Mouse (Mus musculus): ENCODE data around the gene Sorl1. TPM values are rescaled to one million over a fixed set of nuclear protein-coding genes. Genes with fewer than 3 reads are reported as not detected.
A peak's percentile ranks its signal among the peaks of the same experiment; 100 is the strongest.

Gene Sorl1
- polyA plus RNA-seq, 2 experiments: 1.1 to 1.4 TPM

DNA sequence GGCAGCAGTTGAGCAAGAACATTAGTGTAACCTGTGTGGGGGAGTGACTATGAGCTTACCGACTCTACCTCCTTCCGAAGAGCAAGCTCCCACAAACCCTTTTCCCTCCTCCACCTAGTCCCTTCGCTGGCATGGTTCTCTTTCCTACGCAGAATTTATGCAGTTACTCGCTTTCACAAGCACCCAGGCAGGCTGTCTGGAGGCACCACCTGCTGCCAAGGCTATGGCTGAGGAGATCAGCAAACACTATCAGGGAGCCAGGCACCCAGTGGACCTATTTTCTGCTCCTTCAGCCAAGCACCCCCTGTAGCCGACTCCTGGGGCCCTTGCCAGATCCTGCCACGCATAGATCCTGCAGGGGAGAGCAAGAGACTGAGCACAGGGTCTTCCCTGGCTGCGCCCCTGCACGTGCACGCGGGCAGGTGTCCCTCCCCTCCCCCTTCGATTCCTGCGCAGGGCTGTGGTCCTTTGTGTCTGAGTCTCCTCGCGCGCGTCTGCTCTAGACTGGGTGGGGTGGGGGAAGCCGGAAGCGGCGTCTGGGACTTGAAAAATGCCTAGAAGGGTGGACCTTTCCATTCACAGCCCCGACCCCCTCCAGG lies 188.6 kb downstream of the Sorl1 start:
- Histone ChIP-seq H3K9me3 (ENCODE audit: control insufficient read depth, low read length) (no peaks in the 10 kb centered on the region), H3K27ac (no peak overlapping the region), H3K27me3 (ENCODE audit: control insufficient read depth, insufficient read depth, low read length) (no peaks in the 10 kb centered on the region), H3K4me1 (replicated peaks; ENCODE audit: control insufficient read depth in 2 of 2, insufficient read depth in 2 of 2, low read length in 1 of 2) (0 out of 4 replicates have a peak, but pooled peaks cover 0 to 2% of the 10 kb centered on the region in 2 experiments), H3K36me3 (replicated peaks; ENCODE audit: control insufficient read depth, insufficient read depth, low read depth) (no peaks in the 10 kb centered on the region), H3K9ac (replicated peaks) (no peak overlapping the region), H3K4me2 (ENCODE audit: low read depth) (peak overlapping the region; percentile 39), H3K4me3 (ENCODE audit: insufficient read depth in 1 of 2, low read depth in 2 of 2, low read length in 2 of 2) (0 out of 4 replicates have a peak overlapping the region, but pooled peaks of 1 of the 2 experiments have one; percentile 2)
- ATAC-seq (ENCODE audit: insufficient read depth) (no peak), DNase-seq (ENCODE audit: low read depth in 3 of 3, low spot score in 3 of 3) (no peak)
- TF ChIP-seq EP300 (IDR thresholded peaks at IDR 0.05; ENCODE audit: low read depth) (no peak), CTCF (IDR thresholded peaks at IDR 0.05; ENCODE audit: low read depth) (no peak)
- 3% methylated on average over 21 of the region's 21 CpGs for WGBS (ENCODE audit: insufficient replicate concordance)

DNA sequence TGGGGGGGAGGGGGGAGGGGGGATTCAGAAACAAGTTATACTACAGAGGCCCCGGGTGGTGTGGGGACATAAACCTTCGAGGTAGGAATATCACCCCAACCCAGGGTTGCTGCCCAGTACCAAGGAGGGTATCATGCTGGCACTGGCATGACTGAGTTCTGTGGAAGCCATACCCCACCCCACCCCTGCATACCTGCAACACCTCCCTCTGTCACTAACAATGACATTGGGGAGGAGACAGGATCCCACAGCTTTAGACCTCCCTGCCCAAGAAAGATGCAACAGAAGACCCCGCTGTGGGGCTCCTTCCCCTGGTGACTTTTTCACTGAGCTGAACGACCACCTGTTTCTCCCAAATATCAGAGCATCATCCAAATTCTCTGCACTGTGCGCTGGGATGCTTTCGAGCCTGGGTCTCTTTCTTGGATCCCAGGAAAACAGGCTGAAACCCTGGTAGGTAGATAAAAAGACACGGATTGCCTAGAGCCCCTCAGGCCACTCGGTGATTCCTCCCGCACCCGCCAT lies 189.2 kb downstream of the Sorl1 start:
- no peaks in the 10 kb centered on the region for H3K27me3 ChIP-seq (ENCODE audit: control insufficient read depth, insufficient read depth, low read length)
- DNase-seq (ENCODE audit: low read depth in 3 of 3, low spot score in 3 of 3) (no peak), ATAC-seq (ENCODE audit: insufficient read depth) (no peak)
- 15% methylated on average over 10 of the region's 10 CpGs for WGBS (ENCODE audit: insufficient replicate concordance)
- H3K4me1 ChIP-seq (replicated peaks; ENCODE audit: control insufficient read depth in 2 of 2, insufficient read depth in 2 of 2, low read length in 1 of 2): 0 out of 4 replicates have a peak, but pooled peaks cover 0 to 2% of the 10 kb centered on the region in 2 experiments
- H3K27ac ChIP-seq: no peak overlapping the region
- H3K4me3 ChIP-seq (ENCODE audit: insufficient read depth in 1 of 2, low read depth in 2 of 2, low read length in 2 of 2): no peak overlapping the region
- TF ChIP-seq EP300 (IDR thresholded peaks at IDR 0.05; ENCODE audit: low read depth) (no peak), CTCF (IDR thresholded peaks at IDR 0.05; ENCODE audit: low read depth) (no peak)
- no peaks in the 10 kb centered on the region for H3K36me3 ChIP-seq (replicated peaks; ENCODE audit: control insufficient read depth, insufficient read depth, low read depth)
- 0 out of 2 replicates have a peak overlapping the region, but pooled peaks have one; percentile 39 for H3K4me2 ChIP-seq (ENCODE audit: low read depth)
- H3K9ac ChIP-seq (replicated peaks): no peak overlapping the region
- H3K9me3 ChIP-seq (ENCODE audit: control insufficient read depth, low read length): no peaks in the 10 kb centered on the region

DNA sequence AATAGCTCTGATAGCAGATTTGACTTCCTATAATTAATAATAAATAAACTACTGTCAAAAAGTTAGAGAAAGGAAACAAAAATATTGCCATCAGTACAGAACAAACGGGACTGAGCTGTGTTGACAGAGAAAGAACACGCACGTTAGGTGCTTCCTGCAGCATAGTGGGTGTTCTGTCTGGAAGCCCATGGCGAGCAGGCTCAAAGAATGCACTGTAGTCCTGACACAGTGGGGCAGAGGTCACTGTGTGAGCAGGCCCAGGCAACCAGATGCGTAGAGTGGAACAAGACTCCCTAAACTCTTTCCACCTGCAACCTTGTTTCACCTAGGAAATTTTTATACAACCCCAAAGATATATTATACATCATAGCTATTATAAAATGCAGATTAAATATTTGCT lies 194.1 kb downstream of the Sorl1 start:
- no peaks in the 10 kb centered on the region for H3K27me3 ChIP-seq (ENCODE audit: control insufficient read depth, insufficient read depth, low read length)
- DNase-seq (ENCODE audit: low read depth in 3 of 3, low spot score in 3 of 3): no peak
- no peak overlapping the region for H3K4me3 ChIP-seq (ENCODE audit: insufficient read depth in 1 of 2, low read depth in 2 of 2, low read length in 2 of 2)
- no peaks in the 10 kb centered on the region for H3K36me3 ChIP-seq (replicated peaks; ENCODE audit: control insufficient read depth, insufficient read depth, low read depth)
- no peak overlapping the region for H3K9ac ChIP-seq (replicated peaks)
- H3K4me1 ChIP-seq (replicated peaks; ENCODE audit: control insufficient read depth in 2 of 2, insufficient read depth in 2 of 2, low read length in 1 of 2): no peaks in the 10 kb centered on the region
- ATAC-seq (ENCODE audit: insufficient read depth): no peak
- H3K27ac ChIP-seq: no peak overlapping the region
- TF ChIP-seq EP300 (IDR thresholded peaks at IDR 0.05; ENCODE audit: low read depth) (no peak), CTCF (IDR thresholded peaks at IDR 0.05; ENCODE audit: low read depth) (no peak)
- H3K9me3 ChIP-seq (ENCODE audit: control insufficient read depth, low read length): no peaks in the 10 kb centered on the region
- 66% methylated on average over 5 of the region's 5 CpGs for WGBS (ENCODE audit: insufficient replicate concordance)
- H3K4me2 ChIP-seq (ENCODE audit: low read depth): no peak overlapping the region

DNA sequence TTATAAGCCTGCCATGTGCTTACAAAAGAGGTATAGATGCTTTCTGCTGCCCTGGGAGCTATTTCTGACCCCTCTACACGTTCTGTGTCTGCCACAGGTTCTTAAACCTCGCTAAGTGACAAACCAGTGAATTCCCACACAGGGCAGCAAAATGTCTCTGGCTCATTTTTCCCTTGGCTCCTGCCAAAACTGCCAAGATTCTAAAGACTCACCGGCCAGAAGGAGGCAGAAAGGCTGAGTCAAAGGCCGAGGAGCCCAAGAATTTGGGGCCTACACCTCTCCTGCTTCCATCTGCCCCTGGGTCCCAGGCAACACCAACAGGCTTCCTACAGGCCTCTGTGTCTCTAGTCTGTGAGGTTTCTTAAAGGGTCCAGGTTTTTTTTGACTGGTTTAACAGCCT lies 198.4 kb downstream of the Sorl1 start:
- no peak overlapping the region for H3K9ac ChIP-seq (replicated peaks)
- no peak for TF ChIP-seq CTCF (IDR thresholded peaks at IDR 0.05; ENCODE audit: low read depth)
- TF ChIP-seq EP300 (IDR thresholded peaks at IDR 0.05; ENCODE audit: low read depth): no peak
- ATAC-seq (ENCODE audit: insufficient read depth) (no peak), DNase-seq (ENCODE audit: low read depth in 3 of 3, low spot score in 3 of 3) (no peak)
- WGBS (ENCODE audit: insufficient replicate concordance): 38% methylated on average over 4 of the region's 4 CpGs
- H3K27ac ChIP-seq: no peak overlapping the region
- no peaks in the 10 kb centered on the region for H3K27me3 ChIP-seq (ENCODE audit: control insufficient read depth, insufficient read depth, low read length)
- no peak overlapping the region for H3K4me2 ChIP-seq (ENCODE audit: low read depth)
- H3K4me1 ChIP-seq (replicated peaks; ENCODE audit: control insufficient read depth in 2 of 2, insufficient read depth in 2 of 2, low read length in 1 of 2): no peaks in the 10 kb centered on the region
- no peaks in the 10 kb centered on the region for H3K9me3 ChIP-seq (ENCODE audit: control insufficient read depth, low read length)
- no peaks in the 10 kb centered on the region for H3K36me3 ChIP-seq (replicated peaks; ENCODE audit: control insufficient read depth, insufficient read depth, low read depth)
- no peak overlapping the region for H3K4me3 ChIP-seq (ENCODE audit: insufficient read depth in 1 of 2, low read depth in 2 of 2, low read length in 2 of 2)

DNA sequence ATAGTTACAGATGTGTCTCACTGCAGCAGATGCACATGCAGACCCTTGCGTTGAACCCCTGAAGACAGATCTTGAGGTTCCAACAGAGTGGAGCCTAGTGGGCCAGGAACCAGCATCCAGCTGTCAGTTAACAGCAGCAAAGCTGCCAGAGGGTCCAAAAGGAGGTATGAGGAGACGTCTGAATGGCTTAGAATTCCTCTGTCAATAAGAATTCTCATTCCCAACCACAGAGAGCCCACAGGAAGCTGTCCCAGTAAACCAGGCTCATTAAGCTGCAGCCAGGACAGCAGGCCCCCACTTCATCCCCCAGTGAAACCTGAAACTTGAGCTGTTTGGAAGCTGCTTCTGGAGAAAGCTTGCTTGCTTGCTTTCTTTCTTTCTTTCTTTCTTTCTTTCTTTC lies 200.0 kb downstream of the Sorl1 start:
- Histone ChIP-seq H3K9me3 (ENCODE audit: control insufficient read depth, low read length) (no peaks in the 10 kb centered on the region), H3K4me2 (ENCODE audit: low read depth) (no peak overlapping the region), H3K27me3 (ENCODE audit: control insufficient read depth, insufficient read depth, low read length) (no peaks in the 10 kb centered on the region), H3K27ac (no peak overlapping the region), H3K4me1 (replicated peaks; ENCODE audit: control insufficient read depth in 2 of 2, insufficient read depth in 2 of 2, low read length in 1 of 2) (no peaks in the 10 kb centered on the region), H3K4me3 (ENCODE audit: insufficient read depth in 1 of 2, low read depth in 2 of 2, low read length in 2 of 2) (no peak overlapping the region), H3K36me3 (replicated peaks; ENCODE audit: control insufficient read depth, insufficient read depth, low read depth) (no peaks in the 10 kb centered on the region), H3K9ac (replicated peaks) (no peak overlapping the region)
- DNase-seq (ENCODE audit: low read depth in 3 of 3, low spot score in 3 of 3) (no peak), ATAC-seq (ENCODE audit: insufficient read depth) (no peak)
- no peak for TF ChIP-seq CTCF (IDR thresholded peaks at IDR 0.05; ENCODE audit: low read depth)
- 31% methylated on average over 2 of the region's 2 CpGs for WGBS (ENCODE audit: insufficient replicate concordance)
